Mouse (Mus musculus) liver, adult 2 months (tissue): ENCODE results near the gene Stxbp5l. TPM values are rescaled to one million over a fixed set of nuclear protein-coding genes. Genes with fewer than 3 reads are reported as not detected.

ENCODE experiments used
- DNase-seq: peaks from one replicate; pipeline ENCODE4 v3.0.0-alpha.2; 2011; ENCODE audit warnings: low read depth, low spot score; ENCODE audit errors: extremely low read depth
- H3K27ac ChIP-seq: fragments of 200-500 bp; replicated peaks from 2 replicates; pipeline ENCODE4 v1.5.1; 2012; ENCODE audit warnings: low read depth, mild to moderate bottlenecking, control low read depth, inconsistent platforms, low read length; ENCODE audit not compliant: insufficient read depth
- H3K27me3 ChIP-seq: fragments of 200-500 bp; 2 replicates; pipeline ENCODE4 v1.6.1; 2012; ENCODE audit warnings: mild to moderate bottlenecking, moderate library complexity, low read length, inconsistent platforms; ENCODE audit not compliant: control insufficient read depth, insufficient read depth
- H3K36me3 ChIP-seq: fragments of 200-500 bp; 2 replicates; pipeline ENCODE4 v1.6.1; 2012; ENCODE audit warnings: low read length, inconsistent platforms; ENCODE audit not compliant: control insufficient read depth, insufficient read depth
- H3K4me1 ChIP-seq: fragments of 200-500 bp; 2 replicates; pipeline ENCODE4 v1.6.1; 2011; ENCODE audit warnings: low read length; ENCODE audit not compliant: control insufficient read depth, insufficient read depth
- H3K4me3 ChIP-seq: fragments of 200-500 bp; 2 replicates; pipeline ENCODE4 v1.5.1; 2011; ENCODE audit warnings: low read depth, mild to moderate bottlenecking, control low read depth, low read length, moderate library complexity; ENCODE audit not compliant: insufficient read depth
- H3K79me2 ChIP-seq: fragments of 200-500 bp; 2 replicates; pipeline ENCODE4 v1.6.1; 2012; ENCODE audit warnings: inconsistent platforms, mild to moderate bottlenecking, low read length, moderate library complexity; ENCODE audit not compliant: control insufficient read depth, insufficient read depth
- H3K9ac ChIP-seq: fragments of 200-500 bp; 2 replicates; pipeline ENCODE4 v1.6.1; 2012; ENCODE audit warnings: low read depth, mild to moderate bottlenecking, control low read depth, inconsistent platforms, low read length
- CTCF ChIP-seq: fragments of 200-500 bp; IDR thresholded peaks from 2 replicates; pipeline ENCODE4 v1.5.1; 2011; ENCODE audit warnings: low read depth, low read length, control low read depth
- POLR2A ChIP-seq: fragments of 200-500 bp; IDR thresholded peaks from 2 replicates; pipeline ENCODE4 v1.6.1; 2011; ENCODE audit warnings: low read length, control low read depth; ENCODE audit not compliant: insufficient read depth; ENCODE audit errors: extremely low read depth
- WGBS: fragments of 180-500 bp; shearing (Covaris S2); methylation state at CpG from one replicate; pipeline ENCODE4 v1.1.7; 2018; 5-methylcytosine and 5-hydroxymethylcytosine counted together
- polyA plus RNA-seq: library from polyadenylated mRNA; depleted of rRNA; stranded (reverse); fragments of >200 nt; gene quantifications from 2 replicates; pipeline ENCODE4 v1.2.3, GENCODE M21; 2012
- total RNA-seq: library from RNA; depleted of rRNA; stranded (reverse); fragments of >200 nt; gene quantifications from 2 replicates; pipeline ENCODE4 v1.2.3, GENCODE M21; 2014

The Stxbp5l gene
- total and polyA plus RNA-seq, 2 experiments, result 0.46 TPM; not detected in 1

DNA sequence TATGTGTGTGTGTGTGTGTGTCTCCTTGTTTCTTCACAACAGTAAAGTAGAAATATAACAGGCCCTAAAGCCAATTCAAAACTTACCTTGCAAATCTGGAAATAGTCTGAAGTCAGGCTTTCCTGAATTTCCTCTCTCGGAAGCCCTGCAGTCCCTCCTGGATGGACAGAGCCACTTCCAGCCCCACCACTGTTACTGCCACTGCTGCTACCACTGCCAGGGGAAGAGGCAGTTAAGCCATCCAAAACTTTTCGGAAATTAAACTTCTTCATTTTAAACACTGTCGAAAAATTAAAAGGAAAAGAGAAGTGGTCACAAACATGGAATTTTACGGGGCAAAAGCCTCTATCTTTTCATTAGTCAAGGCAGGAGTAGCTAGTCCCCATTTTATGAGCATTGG is 1.3 kb downstream of the Stxbp5l start:
- TF ChIP-seq POLR2A (no peak), CTCF (no peak)
- Histone ChIP-seq H3K27me3 (peaks cover 4% of the 10 kb centered on the region), H3K36me3 (no peaks in the 10 kb centered on the region), H3K9ac (no peak overlapping the region), H3K79me2 (no peaks in the 10 kb centered on the region), H3K27ac (no peak overlapping the region), H3K4me3 (no peak overlapping the region), H3K4me1 (peaks cover 3% of the 10 kb centered on the region)
- WGBS, result 66% methylated on average over 4 of the region's 4 CpGs
- DNase-seq, result no peak

GRCm38 (mm10) chr16:37372716-37373115 is 12.0 kb downstream of the Stxbp5l start:
- TF ChIP-seq CTCF, result no peak
- 89% methylated on average over 1 of the region's 1 CpGs for WGBS
- Histone ChIP-seq H3K36me3 (no peaks in the 10 kb centered on the region), H3K4me1 (no peaks in the 10 kb centered on the region), H3K79me2 (no peaks in the 10 kb centered on the region), H3K9ac (no peak overlapping the region), H3K4me3 (no peak overlapping the region), H3K27ac (no peak overlapping the region), H3K27me3 (no peaks in the 10 kb centered on the region)
- no peak for DNase-seq

DNA sequence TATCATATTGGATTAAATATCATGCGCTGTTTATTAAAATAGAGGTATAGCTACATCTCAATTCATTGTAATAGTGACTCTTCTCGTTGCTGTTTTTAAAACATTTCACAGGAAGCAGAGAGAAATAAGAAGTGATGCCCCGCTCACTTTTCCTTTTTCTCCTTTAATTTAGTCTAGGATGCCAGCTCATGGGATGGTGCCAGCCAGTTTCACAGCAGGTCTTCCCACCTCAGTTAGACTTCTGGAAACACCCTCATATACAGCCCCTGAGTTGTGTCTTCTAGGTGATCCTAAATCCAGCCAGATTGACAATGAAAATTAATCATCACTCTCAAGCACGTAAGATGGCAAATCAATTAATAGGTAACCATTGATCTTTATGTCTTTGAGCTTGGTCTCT is 17.3 kb downstream of the Stxbp5l start:
- WGBS, result 86% methylated on average over 4 of the region's 4 CpGs

GRCm38 (mm10) chr16:37363958-37364357 is 20.8 kb downstream of the Stxbp5l start:
- 76% methylated on average over 2 of the region's 2 CpGs for WGBS
- H3K4me1 ChIP-seq, result no peaks in the 10 kb centered on the region

More for the DNA sequence above, 17.3 kb downstream of the Stxbp5l start:
- H3K79me2 ChIP-seq, result no peaks in the 10 kb centered on the region
- H3K27me3 ChIP-seq, result no peaks in the 10 kb centered on the region
- H3K4me3 ChIP-seq, result no peak overlapping the region
- H3K9ac ChIP-seq, result no peak overlapping the region
- H3K36me3 ChIP-seq, result no peaks in the 10 kb centered on the region
- TF ChIP-seq CTCF (no peak), POLR2A (no peak)
- H3K27ac ChIP-seq, result no peak overlapping the region
- no peaks in the 10 kb centered on the region for H3K4me1 ChIP-seq
- no peak for DNase-seq

DNA sequence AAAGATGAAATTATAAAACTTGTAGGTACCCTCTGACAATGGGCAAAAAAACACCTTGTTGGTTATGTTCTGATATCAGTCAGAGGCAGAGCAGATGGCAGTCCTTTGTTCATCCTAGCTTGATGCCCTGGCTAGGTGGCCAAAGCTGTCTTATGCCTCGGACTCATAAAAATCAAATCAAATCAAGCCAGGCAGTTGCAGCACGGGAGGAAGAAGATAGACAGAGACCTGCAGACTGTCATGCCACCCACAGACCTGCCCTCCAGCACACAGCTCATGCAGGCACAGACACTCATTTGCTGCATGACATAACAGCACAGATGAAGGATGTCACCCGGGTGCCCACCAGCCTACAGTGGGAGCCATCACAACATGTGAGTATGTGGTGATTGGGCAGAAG is 29.1 kb downstream of the Stxbp5l start:
- TF ChIP-seq POLR2A (no peak), CTCF (no peak)
- Histone ChIP-seq H3K4me1 (no peaks in the 10 kb centered on the region), H3K4me3 (no peak overlapping the region), H3K79me2 (no peaks in the 10 kb centered on the region), H3K36me3 (no peaks in the 10 kb centered on the region), H3K27me3 (no peaks in the 10 kb centered on the region), H3K9ac (no peak overlapping the region), H3K27ac (no peak overlapping the region)
- 92% methylated on average over 3 of the region's 3 CpGs for WGBS
- DNase-seq, result no peak

More at GRCm38 (mm10) chr16:37363958-37364357, 20.8 kb downstream of the Stxbp5l start:
- no peak for TF ChIP-seq POLR2A
- DNase-seq, result peak; percentile 35
- no peak overlapping the region for H3K9ac ChIP-seq
- H3K27me3 ChIP-seq, result no peaks in the 10 kb centered on the region
- H3K79me2 ChIP-seq, result no peaks in the 10 kb centered on the region
- no peak overlapping the region for H3K27ac ChIP-seq
- no peaks in the 10 kb centered on the region for H3K36me3 ChIP-seq
- no peak overlapping the region for H3K4me3 ChIP-seq

- WGBS, result 18% methylated on average over 3 of the region's 3 CpGs
These were observed 37.7 kb downstream of the Stxbp5l start for GRCm38 (mm10) chr16:37347092-37347491.

More at GRCm38 (mm10) chr16:37347092-37347491, 37.7 kb downstream of the Stxbp5l start:
- Histone ChIP-seq H3K4me1 (no peaks in the 10 kb centered on the region), H3K27ac (no peak overlapping the region), H3K9ac (no peak overlapping the region), H3K36me3 (no peaks in the 10 kb centered on the region), H3K4me3 (no peak overlapping the region), H3K79me2 (no peaks in the 10 kb centered on the region), H3K27me3 (no peaks in the 10 kb centered on the region)
- DNase-seq, result peak; percentile 25
- peak; percentile 72 for TF ChIP-seq CTCF
- no peak for TF ChIP-seq POLR2A
